Mouse (Mus musculus) myocyte (in vitro differentiated cells): ENCODE measurements around the gene Spint5.

Source experiments
- MAX ChIP-seq: IDR thresholded peaks from one replicate; pipeline ENCODE4 v1.6.1; 2011; ENCODE audit warnings: low read depth, mild to moderate bottlenecking, control low read depth
- MYOD1 ChIP-seq, 3 experiments: IDR thresholded peaks; one replicate each; pipeline ENCODE4 v1.6.1; 2011; ENCODE audit warnings: control low read depth in 2 of 3, low read depth in 2 of 3, mild to moderate bottlenecking in 2 of 3, moderate library complexity in 1 of 3; ENCODE audit not compliant: insufficient read length in 2 of 3, control insufficient read depth in 1 of 3
- POLR2A ChIP-seq: IDR thresholded peaks from one replicate; pipeline ENCODE4 v1.6.1; 2011; ENCODE audit warnings: low read depth, mild to moderate bottlenecking, control low read depth, moderate library complexity; ENCODE audit not compliant: insufficient read length
- TCF3 ChIP-seq: IDR thresholded peaks from one replicate; pipeline ENCODE4 v1.6.1; 2011; ENCODE audit warnings: low read depth, control low read depth; ENCODE audit not compliant: insufficient read length
- USF1 ChIP-seq: IDR thresholded peaks from one replicate; pipeline ENCODE4 v1.6.1; 2011; ENCODE audit warnings: low read depth, mild to moderate bottlenecking, control low read depth, moderate library complexity

DNA sequence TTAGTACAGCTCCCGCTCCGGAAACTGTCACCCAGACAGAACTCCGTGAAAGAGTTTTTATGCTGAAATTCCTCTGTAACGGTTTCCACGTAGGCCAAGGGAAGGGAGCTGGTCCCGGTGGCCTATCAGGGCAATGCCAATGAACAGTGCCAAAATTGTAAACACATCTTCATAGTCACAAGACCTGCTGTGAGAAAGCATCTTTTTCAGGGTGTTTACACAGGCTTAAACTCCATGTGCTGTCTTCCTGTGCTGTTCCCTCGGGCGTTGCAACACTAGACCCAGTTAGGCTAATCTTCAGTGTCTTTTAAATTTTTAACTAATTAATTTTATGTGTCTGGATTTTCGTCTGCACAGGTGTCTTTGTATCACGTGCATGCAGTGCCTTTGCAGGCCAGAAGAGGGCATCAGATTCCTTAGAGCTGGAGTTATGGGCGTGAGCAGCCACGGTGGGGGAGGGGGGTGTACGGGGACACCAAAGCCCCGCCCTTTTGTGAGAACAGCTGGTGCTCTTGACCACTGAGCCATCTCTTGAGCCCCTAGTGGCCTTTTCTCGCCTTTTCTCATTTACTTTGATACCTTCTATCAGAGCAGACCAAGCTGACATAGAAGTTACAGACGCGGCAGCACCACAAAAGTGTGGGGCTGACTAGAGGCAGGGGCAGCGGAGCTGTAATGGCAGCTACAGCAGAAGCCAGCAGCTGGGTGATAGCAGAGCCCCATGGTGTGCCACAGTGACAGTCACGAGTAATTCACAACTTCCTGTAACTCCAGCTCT lies 36.1 kb upstream of the Spint5 start:
- TF ChIP-seq TCF3 (no peak), MYOD1 (IDR thresholded peaks at IDR 0.05; ENCODE audit: control insufficient read depth in 1 of 3, insufficient read length in 2 of 3, low read depth in 2 of 3) (no peak), POLR2A (no peak), USF1 (no peak), MAX (no peak)
